Mouse (Mus musculus): ENCODE measurements at regions not wholly inside any gene's neighbourhood (a gene's known extent, or its start where the extent isn't known, plus 50 kb on each side); places are given as distances from the start of the nearest gene placed in this dataset.
A peak's percentile ranks its signal among the peaks of the same experiment; 100 is the strongest.

GRCm38 (mm10) chr19:15649368-15649767, 297.8 kb downstream of the Psat1 start:
- no peak for DNase-seq

- no peak for DNase-seq
These were observed 299.8 kb downstream of the Psat1 start for GRCm38 (mm10) chr19:15647313-15647712.

- no peak for DNase-seq
These were observed 302.4 kb downstream of the Psat1 start for GRCm38 (mm10) chr19:15644786-15645185.

GRCm38 (mm10) chr19:15617233-15617915, 329.8 kb downstream of the Psat1 start:
- DNase-seq: peak; percentile 2

GRCm38 (mm10) chr19:15614648-15615561, 332.2 kb downstream of the Psat1 start:
- DNase-seq: no peak

GRCm38 (mm10) chr19:15611137-15611758, 335.9 kb downstream of the Psat1 start:
- no peak for DNase-seq

GRCm38 (mm10) chr19:15606440-15606839, 340.7 kb downstream of the Psat1 start:
- no peak for DNase-seq

GRCm38 (mm10) chr19:15592821-15593220, 354.3 kb downstream of the Psat1 start:
- DNase-seq: no peak

GRCm38 (mm10) chr19:15583782-15584693, 363.1 kb downstream of the Psat1 start:
- no peak for DNase-seq

GRCm38 (mm10) chr19:15583106-15583781, 363.9 kb downstream of the Psat1 start:
- no peak for DNase-seq

- DNase-seq: no peak
These were observed 375.9 kb downstream of the Psat1 start for GRCm38 (mm10) chr19:15571204-15571603.

GRCm38 (mm10) chr19:15561511-15561910, 385.6 kb downstream of the Psat1 start:
- DNase-seq: no peak

GRCm38 (mm10) chr19:15553953-15554352, 393.2 kb downstream of the Psat1 start:
- DNase-seq: no peak

- no peak for DNase-seq
These were observed 429.3 kb downstream of the Psat1 start for GRCm38 (mm10) chr19:15517853-15518252.

GRCm38 (mm10) chr19:15516566-15517305, 430.4 kb downstream of the Psat1 start:
- no peak for DNase-seq

GRCm38 (mm10) chr19:15513197-15513596, 433.9 kb downstream of the Psat1 start:
- no peak for DNase-seq

- no peak for DNase-seq
These were observed 436.7 kb downstream of the Psat1 start for GRCm38 (mm10) chr19:15510395-15510794.

- no peak for DNase-seq
These were observed 444.2 kb downstream of the Psat1 start for GRCm38 (mm10) chr19:15502985-15503354.

GRCm38 (mm10) chr19:15502315-15502984, 444.7 kb downstream of the Psat1 start:
- no peak for DNase-seq

- no peak for DNase-seq
These were observed 451.6 kb downstream of the Psat1 start for GRCm38 (mm10) chr19:15495532-15495931.
